Mouse (Mus musculus) cortical plate, adult 2 months (tissue): ENCODE measurements at regions not wholly inside any gene's neighbourhood (a gene's known extent, or its start where the extent isn't known, plus 50 kb on each side); places are given as distances from the start of the nearest gene placed in this dataset.

ENCODE experiments used
- CTCF ChIP-seq: fragments of 200-500 bp; IDR thresholded peaks from 2 replicates; pipeline ENCODE4 v1.5.1; 2011; ENCODE audit warnings: mild to moderate bottlenecking, control low read depth, low read length; ENCODE audit not compliant: insufficient read depth; ENCODE audit errors: extremely low read depth
- POLR2A ChIP-seq: fragments of 200-500 bp; IDR thresholded peaks from 2 replicates; pipeline ENCODE4 v1.6.1; 2011; ENCODE audit warnings: mild to moderate bottlenecking, low read length, control low read depth; ENCODE audit not compliant: insufficient read depth; ENCODE audit errors: extremely low read depth

DNA sequence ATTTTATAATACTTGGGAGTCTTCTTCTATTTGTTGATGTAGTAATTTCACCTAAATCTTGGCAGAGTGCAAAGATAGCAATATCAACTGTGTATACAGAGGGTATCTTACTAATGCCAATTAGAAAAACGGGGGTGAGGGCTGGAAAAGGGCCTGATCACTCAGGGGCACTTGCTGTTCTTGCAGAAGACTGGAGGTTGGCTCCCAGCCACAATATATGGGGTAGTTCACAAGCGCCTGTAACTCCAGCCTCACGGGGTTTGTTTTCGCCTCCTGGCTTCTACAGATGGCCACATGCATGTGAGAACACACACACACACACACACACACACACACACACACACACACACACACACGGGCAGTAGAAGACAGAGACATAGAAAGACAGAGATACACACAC lies 185.7 kb downstream of the Plk2 start:
- TF ChIP-seq POLR2A, result no peak
- TF ChIP-seq CTCF, result no peak
